Mouse (Mus musculus): ENCODE data around the gene Hes5. TPM values are rescaled to one million over a fixed set of nuclear protein-coding genes. Genes with fewer than 3 reads are reported as not detected.

The Hes5 gene
- total RNA-seq, 1 experiment from 2014 or later: not detected

DNA sequence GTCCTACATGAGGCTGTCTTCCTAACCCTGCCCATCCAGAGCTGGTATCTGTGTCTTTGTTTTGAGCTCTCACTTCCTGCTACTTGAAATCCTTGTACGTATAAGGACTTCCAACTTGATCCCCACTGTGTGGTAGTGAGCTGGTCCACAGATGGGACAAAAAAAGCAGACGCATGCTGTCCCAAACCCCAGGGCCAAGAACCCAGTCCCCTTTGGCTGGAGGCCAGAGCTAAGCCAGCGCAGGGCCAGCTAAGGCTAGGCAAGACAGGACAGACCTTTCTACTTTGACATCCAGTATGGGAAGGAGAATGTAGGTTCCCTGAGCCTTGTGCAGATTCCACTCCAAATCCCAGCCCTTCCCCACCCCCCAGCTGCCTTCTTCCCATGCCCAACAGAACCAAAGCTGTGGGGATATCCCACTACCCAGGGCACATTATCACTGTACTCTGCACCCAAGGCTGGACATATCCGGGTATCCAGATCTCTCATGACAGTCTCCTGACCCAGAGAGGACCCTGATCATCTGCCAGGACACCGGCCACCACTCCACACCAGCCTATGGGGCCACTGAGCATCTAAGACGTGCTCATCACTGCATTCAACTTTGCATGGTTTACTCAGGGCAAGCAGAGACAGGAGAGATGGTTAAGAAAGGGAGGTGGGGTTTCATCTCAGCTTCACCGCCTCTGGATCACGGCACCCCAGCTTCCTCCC is 50.7 kb downstream of the Hes5 start:
- DNase-seq: no peak

Other genes starting within 250 kb of the Hes5 start
- gene Ttc34, start 123.5 kb upstream of the Hes5 start, total RNA-seq (2021): 0.52 TPM in 1 of 2 replicates, not detected in the other
- 5.6 and 6.2 TPM in 2 replicates for gene Mmel1, start 91.3 kb upstream of the Hes5 start, total RNA-seq (2021)
- gene Fam213b, start 61.8 kb upstream of the Hes5 start, total RNA-seq (2021): 126 and 172 TPM in 2 replicates
- gene Tnfrsf14, start 32.4 kb upstream of the Hes5 start, total RNA-seq (2021): 2.1 and 5.9 TPM in 2 replicates
- gene Pank4, start 3.2 kb downstream of the Hes5 start, total RNA-seq (2021): 33.6 and 33.8 TPM in 2 replicates
- 0.71 and 1.0 TPM in 2 replicates for gene Plch2, start 95.9 kb downstream of the Hes5 start, total RNA-seq (2021)
- 25.1 and 28.6 TPM in 2 replicates for gene Pex10, start 106.1 kb downstream of the Hes5 start, total RNA-seq (2021)
- gene Rer1, start 125.5 kb downstream of the Hes5 start, total RNA-seq (2021): 107 and 115 TPM in 2 replicates
- gene Morn1, start 125.7 kb downstream of the Hes5 start, total RNA-seq (2021): 9.9 and 10.7 TPM in 2 replicates